Mouse (Mus musculus) hindbrain, embryonic 10.5 days (tissue): Measurements from ENCODE around the gene Limch1. TPM values are rescaled to one million over a fixed set of nuclear protein-coding genes. Genes with fewer than 3 reads are reported as not detected.
A peak's percentile ranks its signal among the peaks of the same experiment; 100 is the strongest.

Source experiments
- DNase-seq: peaks from one replicate; pipeline ENCODE4 v3.0.0-alpha.2; 2017; ENCODE audit warnings: low spot score
- H3K27ac ChIP-seq: fragments of 300-500 bp; sonication (generic); 2 replicates; pipeline ENCODE4 v1.5.1; 2016; ENCODE audit warnings: mild to moderate bottlenecking, moderate library complexity
- H3K27me3 ChIP-seq: fragments of 300-500 bp; sonication (generic); 2 replicates; pipeline ENCODE4 v1.6.1; 2016; ENCODE audit warnings: mild to moderate bottlenecking; ENCODE audit not compliant: poor library complexity, insufficient read depth, severe bottlenecking
- H3K36me3 ChIP-seq: fragments of 300-500 bp; sonication (generic); 2 replicates; pipeline ENCODE4 v1.6.1; 2016; ENCODE audit warnings: mild to moderate bottlenecking, moderate library complexity
- H3K4me1 ChIP-seq: fragments of 300-500 bp; sonication (generic); replicated peaks from 2 replicates; pipeline ENCODE4 v1.6.1; 2016; ENCODE audit warnings: mild to moderate bottlenecking
- H3K4me3 ChIP-seq: fragments of 300-500 bp; sonication (generic); 2 replicates; pipeline ENCODE4 v1.5.1; 2016; ENCODE audit warnings: mild to moderate bottlenecking, moderate library complexity
- H3K9me3 ChIP-seq: fragments of 300-500 bp; sonication (generic); 2 replicates; pipeline ENCODE4 v1.6.1; 2016; ENCODE audit warnings: mild to moderate bottlenecking, moderate library complexity
- WGBS: fragments of 180-500 bp; shearing (Covaris S2); methylation state at CpG from one replicate; pipeline ENCODE4 v1.1.7; 2016; 5-methylcytosine and 5-hydroxymethylcytosine counted together
- polyA plus RNA-seq: library from polyadenylated mRNA; unstranded; fragments of >200 nt; fragmentation: Nextera tagmentation; extraction: Ambion mirVana; gene quantifications from 2 replicates; pipeline ENCODE4 v1.2.1, GENCODE M21; 2016

Limch1 gene
- polyA plus RNA-seq, 1 experiment from 2014 or later, result 49.2 TPM

DNA sequence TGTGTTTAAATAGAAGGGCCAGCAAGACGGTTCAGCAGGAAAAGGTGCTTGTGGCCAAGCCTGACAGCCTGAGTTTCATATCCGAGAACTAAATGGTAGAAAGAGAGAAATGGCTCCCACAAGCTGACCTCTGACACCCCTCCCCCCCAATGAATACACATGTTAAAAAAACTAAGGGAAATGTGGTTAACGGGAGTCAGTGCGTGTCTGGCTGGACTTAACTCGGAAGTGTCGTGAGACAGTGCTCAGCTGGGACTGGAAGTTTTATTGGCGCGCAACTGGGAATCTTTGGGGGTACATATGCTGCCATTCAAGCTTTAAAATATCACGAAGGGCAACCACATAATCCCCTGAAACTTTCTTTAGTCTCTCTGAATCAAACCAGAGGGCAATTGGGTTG lies 23.0 kb upstream of the Limch1 start:
- no peak overlapping the region for H3K4me3 ChIP-seq
- peaks cover 34% of the 10 kb centered on the region for H3K4me1 ChIP-seq
- H3K27me3 ChIP-seq, result no peaks in the 10 kb centered on the region
- peak overlapping the region; percentile 66; the same call in 1 of the 2 replicates for H3K27ac ChIP-seq
- no peak for DNase-seq
- no peaks in the 10 kb centered on the region for H3K9me3 ChIP-seq
- WGBS, result 75% methylated on average over 9 of the region's 9 CpGs
- H3K36me3 ChIP-seq, result no peaks in the 10 kb centered on the region

- Histone ChIP-seq H3K27ac (peak overlapping the region; percentile 66), H3K36me3 (no peaks in the 10 kb centered on the region), H3K27me3 (no peaks in the 10 kb centered on the region), H3K9me3 (no peaks in the 10 kb centered on the region), H3K4me1 (peaks cover 32% of the 10 kb centered on the region), H3K4me3 (no peak overlapping the region)
- no peak for DNase-seq
- 69% methylated on average over 4 of the region's 4 CpGs for WGBS
These were observed 22.6 kb upstream of the Limch1 start for GRCm38 (mm10) chr5:66723037-66723436.

DNA sequence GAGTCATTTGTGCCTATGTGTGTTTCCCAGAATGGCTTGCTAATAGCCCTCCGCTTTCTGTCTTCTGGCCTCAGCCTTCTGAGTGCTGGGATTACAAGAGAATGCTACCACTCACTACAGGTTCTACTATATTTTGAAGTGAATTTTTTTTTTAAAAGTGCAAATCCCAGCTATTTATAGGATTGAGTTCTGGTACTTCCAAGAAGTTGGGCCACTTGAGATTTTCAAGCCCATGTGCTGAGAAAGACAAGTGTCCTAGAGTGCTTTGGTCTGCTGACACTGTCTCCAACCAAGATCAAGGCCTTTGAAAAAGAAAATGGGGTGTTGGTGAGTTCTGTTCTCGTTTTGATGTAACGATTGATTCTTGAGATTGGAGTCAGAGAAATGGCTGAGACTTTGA lies 22.0 kb upstream of the Limch1 start:
- Histone ChIP-seq H3K4me1 (peaks cover 26% of the 10 kb centered on the region), H3K36me3 (no peaks in the 10 kb centered on the region), H3K27ac (peak overlapping the region; percentile 64), H3K9me3 (no peaks in the 10 kb centered on the region), H3K4me3 (no peak overlapping the region), H3K27me3 (no peaks in the 10 kb centered on the region)
- 86% methylated on average over 3 of the region's 3 CpGs for WGBS
- DNase-seq, result no peak

GRCm38 (mm10) chr5:66729306-66729705 lies 16.3 kb upstream of the Limch1 start:
- DNase-seq, result no peak
- no peaks in the 10 kb centered on the region for H3K9me3 ChIP-seq
- no peak overlapping the region for H3K4me3 ChIP-seq
- H3K27ac ChIP-seq, result no peak overlapping the region
- no peaks in the 10 kb centered on the region for H3K27me3 ChIP-seq
- H3K4me1 ChIP-seq, result peaks cover 17% of the 10 kb centered on the region
- no peaks in the 10 kb centered on the region for H3K36me3 ChIP-seq
- 95% methylated on average over 4 of the region's 4 CpGs for WGBS

DNA sequence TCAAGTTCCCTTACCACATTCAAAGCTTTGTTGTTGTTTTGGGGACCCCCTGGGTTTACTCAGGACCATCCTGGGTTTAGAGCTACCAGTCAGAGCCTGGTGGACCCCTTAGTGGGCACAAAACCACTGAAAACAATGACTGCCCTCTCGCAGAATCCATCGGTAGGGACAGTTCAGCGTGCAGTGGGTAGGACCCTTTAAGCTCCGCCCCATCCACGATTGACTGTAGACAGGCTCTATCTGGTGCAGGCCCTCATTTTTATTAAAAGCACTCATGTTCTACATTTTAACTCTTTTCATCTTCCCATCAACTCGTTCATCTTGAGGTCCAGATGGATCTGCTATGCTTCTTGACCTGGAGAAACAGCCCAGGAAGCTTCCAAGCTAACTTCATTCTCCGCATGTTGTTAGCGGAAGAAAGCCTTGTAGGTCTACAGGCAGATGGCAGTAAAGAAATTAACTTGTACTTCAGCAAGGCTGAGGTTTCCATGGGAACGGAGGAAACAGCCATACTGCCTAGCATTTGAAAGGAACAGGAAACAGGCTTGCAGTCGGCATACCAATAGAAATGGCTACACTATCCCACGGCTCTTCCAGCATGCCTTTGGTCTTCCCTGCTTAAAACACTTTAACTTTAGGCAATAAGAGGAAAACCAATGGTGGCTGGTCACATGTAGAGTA lies 14.9 kb upstream of the Limch1 start:
- no peaks in the 10 kb centered on the region for H3K27me3 ChIP-seq
- H3K9me3 ChIP-seq, result no peaks in the 10 kb centered on the region
- peaks cover 17% of the 10 kb centered on the region for H3K4me1 ChIP-seq
- WGBS, result 33% methylated on average over 11 of the region's 11 CpGs
- peak; percentile 71 for DNase-seq
- 0 out of 2 replicates have a peak overlapping the region, but pooled peaks have one; percentile 20 for H3K4me3 ChIP-seq
- H3K27ac ChIP-seq, result peak overlapping the region; percentile 72
- no peaks in the 10 kb centered on the region for H3K36me3 ChIP-seq

GRCm38 (mm10) chr5:66731302-66731697 lies 14.3 kb upstream of the Limch1 start:
- 63% methylated on average over 1 of the region's 1 CpGs for WGBS
- peaks cover 17% of the 10 kb centered on the region for H3K4me1 ChIP-seq
- peak overlapping the region; percentile 72 for H3K27ac ChIP-seq
- no peak overlapping the region for H3K4me3 ChIP-seq
- no peaks in the 10 kb centered on the region for H3K36me3 ChIP-seq
- H3K27me3 ChIP-seq, result no peaks in the 10 kb centered on the region
- no peak for DNase-seq
- H3K9me3 ChIP-seq, result no peaks in the 10 kb centered on the region

DNA sequence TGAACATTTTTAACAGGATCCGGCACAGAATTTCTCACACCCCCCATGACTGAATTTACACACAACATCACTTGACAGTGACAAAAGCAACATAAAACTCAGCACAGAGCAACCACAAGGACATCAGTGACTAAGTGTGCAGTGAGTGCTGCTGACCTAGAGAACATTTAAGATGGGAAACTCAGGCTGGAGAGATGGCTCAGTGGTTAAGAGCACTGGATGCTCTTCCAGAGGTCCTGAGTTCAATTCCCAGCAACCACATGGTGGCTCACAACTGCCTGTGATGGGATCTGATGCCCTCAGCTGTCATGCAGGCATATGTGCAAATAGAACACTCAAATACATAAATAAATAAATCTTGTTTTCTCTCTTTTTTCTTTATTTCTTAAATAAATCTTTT lies 12.1 kb upstream of the Limch1 start:
- no peak for DNase-seq
- no peak overlapping the region for H3K4me3 ChIP-seq
- H3K9me3 ChIP-seq, result no peaks in the 10 kb centered on the region
- H3K27me3 ChIP-seq, result no peaks in the 10 kb centered on the region
- peaks cover 17% of the 10 kb centered on the region for H3K4me1 ChIP-seq
- 86% methylated on average over 1 of the region's 1 CpGs for WGBS
- no peak overlapping the region for H3K27ac ChIP-seq
- no peaks in the 10 kb centered on the region for H3K36me3 ChIP-seq

- no peak for DNase-seq
- Histone ChIP-seq H3K27ac (no peak overlapping the region), H3K4me1 (no peaks in the 10 kb centered on the region), H3K36me3 (no peaks in the 10 kb centered on the region), H3K9me3 (no peaks in the 10 kb centered on the region), H3K4me3 (no peak overlapping the region), H3K27me3 (peaks cover 8% of the 10 kb centered on the region)
- 91% methylated on average over 3 of the region's 3 CpGs for WGBS
These were observed 6.3 kb upstream of the Limch1 start for GRCm38 (mm10) chr5:66739376-66739775.

DNA sequence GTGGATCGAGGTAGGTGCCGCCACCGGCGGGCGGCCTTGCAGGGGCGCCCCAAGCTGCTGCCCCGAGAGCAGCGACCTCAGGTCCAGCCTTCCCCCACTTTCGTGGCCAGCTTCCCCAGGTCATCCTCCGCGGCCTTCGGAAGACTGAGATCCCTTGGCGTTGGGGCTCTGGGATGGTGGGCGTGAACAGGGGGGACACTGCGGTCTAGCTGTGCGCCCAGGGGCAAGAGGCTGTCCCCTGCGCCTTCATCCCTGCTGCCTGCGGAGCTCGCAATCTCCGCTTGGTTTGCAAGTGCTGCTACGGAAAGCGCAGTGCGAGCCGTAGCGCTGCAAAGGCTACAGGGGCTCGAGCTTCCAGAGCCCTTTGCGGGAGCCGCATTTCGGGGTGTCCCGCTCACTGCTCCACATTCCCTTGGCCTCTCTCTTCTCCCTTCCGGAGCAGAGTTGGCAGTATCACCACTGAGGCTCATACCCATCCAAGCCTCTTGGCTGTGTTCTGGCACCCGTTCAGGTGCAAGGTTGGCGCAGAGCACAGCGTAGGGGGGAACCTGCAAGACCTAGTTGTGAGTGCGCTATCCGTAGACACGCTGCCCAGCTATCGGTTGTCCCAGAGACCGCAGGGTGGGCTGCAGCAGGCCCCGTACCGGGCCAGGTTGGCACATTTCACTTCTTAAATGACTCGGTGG lies 512 bp downstream of the Limch1 start:
- WGBS, result under 1% methylated on average over 42 of the region's 42 CpGs
- peaks cover 44% of the 10 kb centered on the region for H3K4me1 ChIP-seq
- H3K27ac ChIP-seq, result peak overlapping the region; percentile 84
- H3K4me3 ChIP-seq, result peak overlapping the region; percentile 63
- H3K27me3 ChIP-seq, result peaks cover 26% of the 10 kb centered on the region
- no peaks in the 10 kb centered on the region for H3K36me3 ChIP-seq
- DNase-seq, result no peak
- H3K9me3 ChIP-seq, result no peaks in the 10 kb centered on the region

GRCm38 (mm10) chr5:66746761-66747160 lies 1.1 kb downstream of the Limch1 start:
- peaks cover 26% of the 10 kb centered on the region for H3K27me3 ChIP-seq
- H3K27ac ChIP-seq, result peak overlapping the region; percentile 84
- 3% methylated on average over 11 of the region's 11 CpGs for WGBS
- H3K4me1 ChIP-seq, result peaks cover 50% of the 10 kb centered on the region
- no peaks in the 10 kb centered on the region for H3K36me3 ChIP-seq
- H3K9me3 ChIP-seq, result no peaks in the 10 kb centered on the region
- DNase-seq, result no peak
- peak overlapping the region; percentile 63 for H3K4me3 ChIP-seq

- peak; percentile 42 for DNase-seq
- peak overlapping the region; percentile 63; the same call in 1 of the 2 replicates for H3K4me3 ChIP-seq
- H3K4me1 ChIP-seq, result peaks cover 51% of the 10 kb centered on the region
- H3K36me3 ChIP-seq, result no peaks in the 10 kb centered on the region
- no peaks in the 10 kb centered on the region for H3K9me3 ChIP-seq
- no peak overlapping the region for H3K27ac ChIP-seq
- 9% methylated on average over 10 of the region's 10 CpGs for WGBS
- H3K27me3 ChIP-seq, result peaks cover 26% of the 10 kb centered on the region
These were observed 2.3 kb downstream of the Limch1 start for GRCm38 (mm10) chr5:66747761-66748430.

DNA sequence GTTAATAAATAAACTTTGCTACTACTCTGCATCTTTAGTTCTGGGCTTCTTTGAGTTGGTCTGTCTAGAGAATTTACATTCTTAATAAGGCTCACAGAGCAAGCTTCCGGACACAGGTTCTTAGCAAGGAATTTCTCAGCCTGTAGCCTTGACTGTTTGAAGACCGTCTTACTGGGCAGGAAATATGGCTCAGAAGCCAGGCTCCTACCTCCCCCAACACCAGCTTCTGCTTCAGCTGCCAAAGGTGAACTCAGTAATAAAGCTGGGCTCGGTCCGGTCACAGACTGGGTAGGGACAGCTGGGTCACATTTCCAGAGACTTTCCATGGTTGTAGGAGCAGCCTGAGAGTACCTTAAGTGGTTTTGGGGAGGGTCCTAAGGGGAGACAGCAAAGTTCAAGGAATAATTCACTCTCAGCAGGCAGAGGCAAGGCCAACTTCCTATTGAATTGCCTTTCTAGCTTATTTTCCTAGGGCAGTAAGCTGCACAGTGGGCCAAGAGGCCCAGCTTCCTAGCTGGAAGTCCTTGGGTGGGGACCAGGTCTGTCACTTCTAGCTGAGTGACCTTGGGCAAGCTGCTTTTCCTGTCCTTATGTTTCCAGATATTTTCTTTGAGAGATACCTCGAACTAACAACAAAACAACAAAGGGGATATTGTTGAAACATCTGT lies 3.0 kb downstream of the Limch1 start:
- Histone ChIP-seq H3K27ac (0 out of 2 replicates have a peak overlapping the region, but pooled peaks have one; percentile 50), H3K27me3 (peaks cover 25% of the 10 kb centered on the region), H3K4me3 (no peak overlapping the region), H3K4me1 (peaks cover 51% of the 10 kb centered on the region), H3K36me3 (no peaks in the 10 kb centered on the region), H3K9me3 (no peaks in the 10 kb centered on the region)
- WGBS, result 47% methylated on average over 5 of the region's 5 CpGs
- DNase-seq, result no peak
